Mouse (Mus musculus): Measurements from ENCODE around the gene Rnf144b.

The Rnf144b gene

DNA sequence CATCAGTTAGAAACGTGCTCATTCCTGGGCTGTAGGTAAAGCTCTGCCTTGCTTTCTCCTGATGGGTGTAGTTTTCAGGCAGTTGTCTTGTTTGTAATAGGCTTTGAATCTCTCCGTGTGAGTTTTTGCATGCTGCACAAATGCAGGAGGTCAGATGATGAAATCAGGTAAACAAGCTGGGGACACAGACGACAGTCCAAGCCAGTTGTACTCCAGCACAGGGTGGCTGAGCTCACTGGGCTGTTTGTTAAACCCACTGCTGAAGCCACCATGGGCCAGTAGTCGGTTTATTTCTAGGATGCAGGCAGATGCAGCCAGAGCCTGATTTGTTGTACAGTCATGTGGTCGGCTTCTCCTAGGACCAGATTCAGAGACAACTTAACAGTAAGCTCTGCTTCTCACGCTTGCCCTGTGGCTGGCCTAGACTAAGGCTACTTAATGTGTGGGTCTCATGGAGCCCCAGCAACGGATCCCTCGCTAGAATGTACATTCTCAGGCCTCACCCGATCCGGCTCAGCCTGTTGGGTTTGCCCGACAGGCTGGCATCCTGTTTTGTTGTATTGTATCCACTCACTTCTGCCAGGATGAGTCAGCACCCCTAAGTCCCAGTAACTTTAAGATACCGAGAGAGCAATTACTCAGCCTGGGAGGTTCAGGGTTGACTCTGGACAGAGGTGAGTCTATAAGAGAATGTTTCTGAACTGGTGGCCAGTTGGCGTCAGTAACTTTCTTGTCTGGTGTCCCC, 48.5 kb downstream of the Rnf144b start:
- in situ Hi-C loops (cut with MboI; ENCODE audit: low sequenced_read_pairs): no loop called here

DNA sequence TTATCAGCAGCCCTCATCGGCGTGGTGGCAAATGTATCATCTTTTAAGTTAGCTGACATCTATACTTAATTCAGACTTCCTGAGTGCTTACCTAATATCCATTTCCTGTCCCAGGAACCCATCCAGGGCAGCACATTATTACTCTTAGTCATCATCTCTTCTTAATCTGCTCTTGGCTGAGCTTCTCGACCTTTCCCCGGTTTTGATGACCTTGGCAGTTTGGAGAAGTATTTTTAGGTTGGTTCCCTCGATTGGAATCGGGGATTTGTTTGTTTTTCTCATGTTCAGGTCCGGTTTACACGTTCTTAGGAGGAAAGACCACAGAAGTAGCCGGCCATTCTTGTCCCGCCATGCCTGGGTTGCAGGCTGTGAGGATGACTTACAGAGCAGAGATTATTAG, 50.4 kb downstream of the Rnf144b start:
- in situ Hi-C loops (cut with MboI; ENCODE audit: low sequenced_read_pairs): no loop called here

DNA sequence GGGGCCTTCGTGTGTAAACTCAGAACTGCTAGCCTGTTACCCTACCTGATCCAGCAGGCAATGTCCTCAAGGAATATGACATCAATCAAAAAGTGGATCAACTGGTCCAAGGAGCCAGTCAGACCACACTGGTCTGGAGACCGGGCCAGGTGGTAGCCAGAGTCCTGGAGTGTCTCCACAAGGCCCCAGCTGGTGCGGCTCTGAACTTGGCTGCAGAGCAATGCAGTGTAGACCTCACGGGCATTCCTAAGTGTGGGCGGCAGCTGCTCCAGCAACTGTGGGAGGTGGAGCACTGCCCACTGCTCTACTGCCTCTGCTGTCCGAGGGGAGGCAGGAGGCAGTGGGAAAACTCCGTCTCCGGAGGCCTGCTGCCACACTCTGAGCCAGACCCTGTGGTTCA, 55.7 kb downstream of the Rnf144b start:
- in situ Hi-C loops (cut with MboI; ENCODE audit: low sequenced_read_pairs): no loop called here

DNA sequence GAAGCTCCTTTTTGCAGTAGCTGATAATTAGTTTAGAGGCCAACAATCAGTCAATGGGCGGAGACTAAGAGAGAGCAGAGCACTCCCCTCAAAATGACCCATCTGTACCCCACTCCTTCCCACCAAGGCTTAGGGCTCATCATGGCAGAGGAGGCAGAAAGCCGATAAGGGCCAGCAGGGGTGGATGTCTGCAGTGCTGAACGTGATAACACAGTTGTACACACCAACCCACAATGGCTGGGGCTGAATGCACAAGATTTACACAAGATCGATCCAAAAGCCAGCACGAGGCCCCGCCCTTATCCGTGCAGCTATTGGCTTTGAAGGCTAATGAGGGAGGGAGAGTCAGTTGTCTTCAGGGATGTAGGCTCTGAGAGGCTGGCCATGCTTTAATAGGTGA, 58.3 kb downstream of the Rnf144b start:
- in situ Hi-C loops (cut with MboI; ENCODE audit: low sequenced_read_pairs): no loop called here

DNA sequence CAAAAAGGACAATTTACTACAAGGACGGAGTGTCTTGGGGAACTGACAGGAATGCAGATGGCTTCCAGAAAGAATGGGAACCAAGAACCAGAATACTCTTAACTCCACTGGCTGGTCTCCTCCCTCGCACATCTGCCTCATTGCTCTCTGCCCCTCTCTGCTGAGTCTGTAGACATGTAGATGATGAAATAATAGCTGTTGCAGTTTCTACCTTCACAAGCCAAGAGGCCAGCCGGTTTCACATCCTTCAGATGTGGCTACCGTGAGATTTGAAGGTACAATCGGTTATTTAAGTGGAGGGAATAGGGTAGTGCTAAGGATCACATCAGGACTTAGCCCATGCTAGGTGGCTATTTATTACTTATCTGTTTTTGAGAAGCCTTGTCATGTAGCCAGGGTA, 59.9 kb downstream of the Rnf144b start:
- in situ Hi-C loops (cut with MboI; ENCODE audit: low sequenced_read_pairs): no loop called here

DNA sequence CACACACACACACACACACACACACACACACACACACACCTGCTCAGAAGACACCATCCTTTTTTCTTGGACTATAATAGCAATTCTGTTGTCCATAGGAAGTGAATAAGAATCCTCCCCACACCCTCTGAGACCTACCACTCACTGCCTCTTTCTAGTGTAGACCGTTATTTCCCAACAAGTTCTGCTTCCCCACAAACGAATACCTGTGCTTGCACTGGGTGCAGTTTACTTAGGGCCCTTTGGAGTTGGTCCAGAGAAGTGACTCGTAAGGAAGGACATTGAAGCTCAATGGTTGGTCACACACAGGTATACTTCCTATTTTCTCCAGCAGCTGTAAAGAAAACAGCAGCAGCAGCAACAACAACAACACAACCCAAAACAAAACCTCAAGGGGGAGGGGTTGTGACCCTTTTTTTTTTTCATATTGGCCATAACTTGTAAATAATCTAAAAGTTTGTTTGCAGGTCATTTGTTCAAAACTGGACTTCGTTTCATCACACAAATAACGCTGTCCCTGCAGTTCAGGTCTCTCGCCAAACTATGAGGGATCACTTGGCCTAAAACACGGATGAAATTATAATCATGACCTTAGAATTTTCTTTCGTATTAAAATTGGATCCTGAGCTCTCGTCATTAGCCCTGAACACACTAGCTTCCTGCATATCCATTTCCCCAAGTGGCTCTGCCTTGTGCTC, 60.7 kb downstream of the Rnf144b start:
- in situ Hi-C loops (cut with MboI; ENCODE audit: low sequenced_read_pairs): no loop called here

DNA sequence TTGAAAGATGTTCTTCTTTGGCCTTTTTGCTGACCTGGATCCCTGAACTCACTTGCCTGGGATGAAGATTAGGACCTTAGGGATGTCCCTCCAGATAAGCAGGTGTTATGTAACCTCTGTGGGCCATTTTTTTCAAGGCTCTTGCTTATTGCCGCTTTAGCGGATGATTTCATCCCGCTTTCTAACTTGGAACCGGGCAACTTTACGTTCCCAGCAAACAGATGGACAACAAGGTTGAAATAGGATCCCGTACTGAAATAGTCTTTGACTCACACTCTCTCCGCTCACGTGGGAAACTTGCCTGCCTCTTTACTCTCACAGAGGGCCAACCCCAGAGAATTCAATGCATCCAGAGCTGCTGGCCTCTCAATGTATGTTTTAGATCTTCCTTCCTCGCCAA, 61.3 kb downstream of the Rnf144b start:
- in situ Hi-C loops (cut with MboI; ENCODE audit: low sequenced_read_pairs): no loop called here

DNA sequence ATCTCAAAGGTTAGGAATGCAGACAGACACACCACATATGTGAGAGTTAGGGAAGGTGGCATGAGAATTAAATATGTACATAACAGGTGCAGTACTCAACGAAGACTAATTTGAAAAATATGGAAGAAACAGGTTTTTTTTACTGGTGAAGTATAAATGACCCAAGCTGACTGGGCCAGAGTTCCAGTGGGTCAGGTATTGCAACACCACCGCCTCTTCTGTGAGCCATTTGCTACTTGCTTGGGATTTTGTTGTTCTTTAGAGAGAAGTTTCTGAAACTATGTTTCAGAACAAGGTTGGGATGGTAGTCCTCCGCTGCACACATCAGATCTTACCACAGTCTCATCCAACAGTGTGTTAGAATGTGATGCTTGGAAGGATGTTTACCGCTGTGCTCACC, 65.4 kb downstream of the Rnf144b start:
- in situ Hi-C loops (cut with MboI; ENCODE audit: low sequenced_read_pairs): no loop called here

DNA sequence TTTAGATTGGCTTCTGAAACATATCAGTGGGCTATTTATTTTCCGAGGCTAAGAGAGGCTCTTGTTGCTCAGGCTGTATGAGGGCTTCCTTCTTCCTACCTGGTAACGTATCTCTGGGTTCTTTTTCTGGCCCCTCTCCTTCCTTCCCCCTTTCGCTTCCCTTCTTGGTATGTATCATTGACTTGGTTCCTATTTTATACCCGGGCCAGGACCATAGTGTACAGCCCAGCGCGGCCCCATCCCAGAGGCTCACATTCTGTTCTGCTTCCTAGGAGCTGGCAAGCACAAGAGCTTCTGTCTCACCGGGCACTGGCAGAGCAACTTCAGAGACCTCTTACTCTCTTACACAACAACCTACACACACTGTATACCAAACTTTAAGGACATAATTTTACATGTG, 67.5 kb downstream of the Rnf144b start:
- in situ Hi-C loops (cut with MboI; ENCODE audit: low sequenced_read_pairs): no loop called here

DNA sequence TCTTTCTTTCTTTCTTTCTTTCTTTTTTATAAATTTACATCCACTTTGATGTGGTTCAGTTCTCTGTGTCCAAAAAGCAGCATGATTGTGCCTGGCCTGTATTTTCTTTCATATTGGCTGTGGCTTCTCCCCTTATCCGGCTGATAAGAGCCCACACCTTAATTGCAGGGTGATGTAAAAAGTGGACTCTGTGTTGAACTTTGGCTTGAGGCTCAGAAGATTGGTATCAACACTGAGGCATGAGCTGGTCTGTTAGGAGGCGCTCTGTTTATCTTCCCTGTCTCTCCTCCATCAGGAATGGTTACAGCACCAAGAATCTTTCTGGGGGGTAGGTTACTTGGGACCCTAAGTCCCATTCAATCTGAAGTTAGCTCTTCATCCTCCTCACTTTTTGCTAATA, 69.7 kb downstream of the Rnf144b start:
- in situ Hi-C loops (cut with MboI; ENCODE audit: low sequenced_read_pairs): no loop called here

DNA sequence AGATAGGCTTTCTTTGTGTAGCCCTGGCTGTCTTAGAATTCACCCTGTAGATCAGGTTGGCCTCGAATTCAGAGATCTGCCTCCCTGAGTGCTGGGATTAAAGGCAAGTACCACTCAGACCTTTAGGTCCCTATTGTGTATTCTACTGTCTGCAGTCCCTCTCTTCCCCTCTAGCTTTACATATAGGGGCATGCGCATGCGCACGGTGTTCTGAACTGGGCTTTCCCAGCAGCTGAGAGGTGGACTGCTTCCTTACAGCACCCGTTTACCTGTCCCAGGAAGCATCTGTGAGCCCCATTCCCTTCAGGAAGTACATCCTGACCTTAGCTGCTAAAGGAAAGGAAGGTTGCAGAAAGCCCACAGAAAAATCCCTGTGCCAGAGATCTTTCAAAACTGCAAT, 70.3 kb downstream of the Rnf144b start:
- in situ Hi-C loops (cut with MboI; ENCODE audit: low sequenced_read_pairs): no loop called here

DNA sequence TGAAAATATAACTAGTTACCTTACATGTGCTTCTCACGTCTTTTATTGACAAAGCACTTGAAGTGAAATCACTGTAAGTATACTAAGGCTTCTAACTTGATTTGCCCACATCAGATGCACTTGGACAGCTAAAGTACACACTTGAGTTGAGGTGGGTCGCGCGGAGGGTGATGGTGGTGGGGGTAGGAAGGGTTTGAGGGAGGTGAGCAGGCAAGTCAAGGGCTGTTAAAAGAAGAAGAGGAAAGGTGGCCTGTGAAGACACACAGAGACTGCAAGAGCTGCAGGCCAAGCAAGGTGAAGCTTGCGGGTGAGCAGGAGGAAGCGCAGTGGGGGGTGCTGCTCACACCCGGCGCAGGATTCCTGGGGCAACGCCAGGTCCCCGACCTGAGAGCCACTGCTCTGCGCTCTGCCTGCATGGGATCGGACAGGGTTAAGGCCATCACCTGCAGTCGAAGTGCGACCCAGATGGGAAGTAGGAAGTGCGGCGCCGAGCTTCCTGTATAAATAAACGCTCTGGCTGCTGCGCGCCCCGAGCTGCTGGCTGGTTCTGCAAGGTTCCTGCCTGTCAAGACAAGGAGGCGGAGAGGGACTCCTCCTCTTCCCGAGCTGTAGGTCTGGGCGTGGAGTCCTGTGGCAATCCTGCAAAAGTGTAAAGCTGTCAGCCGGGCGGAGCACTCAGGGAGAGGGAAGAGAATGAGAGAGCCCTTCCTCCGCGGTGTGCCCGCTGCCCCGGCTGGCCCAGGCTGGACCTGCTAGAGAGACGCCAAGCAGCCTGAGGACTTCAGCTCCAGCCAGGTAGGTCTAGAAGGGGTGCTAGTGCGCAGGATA, 71.1 kb downstream of the Rnf144b start:
- in situ Hi-C loops (cut with MboI; ENCODE audit: low sequenced_read_pairs): no loop called here

DNA sequence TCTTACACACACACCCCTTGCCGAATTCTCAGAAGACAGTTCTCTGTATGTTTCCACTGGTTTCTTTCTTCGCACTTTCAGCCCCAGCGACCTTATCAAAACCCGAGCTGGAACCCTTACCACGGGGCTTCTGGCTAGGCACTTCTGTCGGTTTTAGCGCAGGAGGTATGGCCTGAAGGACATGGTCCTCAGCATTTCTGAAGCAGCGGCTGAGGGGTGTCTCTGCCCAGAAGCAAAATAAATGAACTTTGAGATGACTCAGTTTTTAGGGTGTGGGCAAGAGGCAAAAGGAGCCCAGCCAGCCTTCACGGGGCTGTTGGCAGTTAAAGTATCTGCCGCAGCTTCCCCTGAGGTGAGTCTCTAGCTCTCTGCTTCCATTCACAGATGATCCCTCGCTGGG, 72.2 kb downstream of the Rnf144b start:
- in situ Hi-C loops (cut with MboI; ENCODE audit: low sequenced_read_pairs): no loop called here

DNA sequence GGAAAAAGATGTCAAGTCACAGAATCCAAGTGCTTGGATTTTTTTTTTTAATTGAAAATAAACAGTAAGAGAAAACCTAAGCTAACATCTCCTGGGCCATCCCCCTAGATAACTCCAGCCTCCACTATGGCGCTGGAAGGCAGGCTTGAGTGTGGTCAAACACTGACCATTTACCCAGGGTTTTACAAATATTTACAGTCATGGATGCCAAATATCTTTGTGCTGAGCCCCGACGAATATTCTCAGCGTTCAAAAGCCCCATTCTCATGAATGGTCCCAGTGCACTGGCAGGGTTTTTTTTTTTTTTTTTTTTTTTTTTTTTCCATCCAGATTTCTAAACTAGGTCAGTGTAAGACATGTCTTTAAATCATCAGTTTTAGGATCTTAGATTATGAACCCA, 73.0 kb downstream of the Rnf144b start:
- in situ Hi-C loops (cut with MboI; ENCODE audit: low sequenced_read_pairs): no loop called here

DNA sequence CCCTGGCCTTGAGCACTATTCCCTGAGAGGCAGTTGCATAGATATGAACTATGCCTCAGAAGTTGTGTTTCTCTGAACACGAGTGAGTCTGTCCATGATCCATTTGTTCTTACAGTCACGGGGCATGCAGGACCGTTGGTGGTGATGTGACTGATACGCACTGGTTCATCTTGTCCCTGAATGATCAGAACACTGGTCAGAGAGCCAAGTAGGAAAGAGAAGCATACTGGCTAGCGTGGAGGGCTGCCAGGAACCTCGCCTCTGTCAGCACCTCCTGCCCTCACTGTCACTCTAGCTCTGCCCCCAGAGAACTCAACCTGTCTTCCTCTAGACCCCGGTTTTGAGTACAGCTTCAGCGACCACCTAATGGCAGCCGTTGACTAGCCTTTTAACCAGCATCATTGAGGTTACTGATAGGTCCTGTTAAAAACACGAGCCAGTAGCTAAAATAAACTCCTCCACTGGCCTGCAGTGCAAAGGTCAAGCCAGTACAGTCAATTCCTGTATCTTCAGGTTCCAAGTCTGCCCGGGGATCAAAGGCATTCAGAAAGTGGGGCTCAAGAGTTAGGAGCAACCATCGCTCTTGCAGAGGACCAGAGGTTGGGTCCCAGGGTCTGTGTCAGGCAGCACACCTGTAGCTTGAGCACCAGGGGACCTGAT, 77.7 kb downstream of the Rnf144b start:
- in situ Hi-C loops (cut with MboI; ENCODE audit: low sequenced_read_pairs): no loop called here

DNA sequence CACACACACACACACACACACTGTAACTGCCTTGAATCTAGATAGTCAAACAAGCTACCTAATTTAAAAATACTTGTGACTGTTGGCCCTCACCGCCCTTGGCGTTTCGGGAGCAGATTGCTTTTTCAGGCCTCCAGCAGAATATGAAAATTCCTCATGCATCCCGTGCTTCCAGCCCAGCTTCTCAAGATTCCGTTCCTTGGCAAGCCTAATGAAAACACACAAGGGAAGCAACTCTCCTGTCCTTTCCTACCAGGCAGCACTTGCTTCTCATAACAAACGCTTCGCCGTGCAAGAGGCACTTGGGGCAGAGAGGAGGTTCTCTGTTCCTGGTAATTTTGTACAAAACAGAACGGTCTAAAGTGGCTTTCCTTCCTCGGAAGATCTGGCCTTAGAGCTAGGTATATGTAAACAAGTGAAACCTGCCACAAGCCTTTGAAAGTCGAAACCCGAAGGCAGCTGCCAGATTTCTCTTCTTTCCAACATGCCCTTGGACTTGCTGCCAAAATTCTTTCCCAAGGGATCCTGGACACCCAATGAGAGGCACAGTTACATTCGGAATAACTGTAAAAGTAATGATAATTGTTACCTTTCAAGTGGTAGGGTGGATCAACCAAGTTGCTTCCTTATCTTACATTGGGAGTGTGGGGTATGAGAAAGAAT, 79.6 kb downstream of the Rnf144b start:
- in situ Hi-C loops (cut with MboI; ENCODE audit: low sequenced_read_pairs): no loop called here

DNA sequence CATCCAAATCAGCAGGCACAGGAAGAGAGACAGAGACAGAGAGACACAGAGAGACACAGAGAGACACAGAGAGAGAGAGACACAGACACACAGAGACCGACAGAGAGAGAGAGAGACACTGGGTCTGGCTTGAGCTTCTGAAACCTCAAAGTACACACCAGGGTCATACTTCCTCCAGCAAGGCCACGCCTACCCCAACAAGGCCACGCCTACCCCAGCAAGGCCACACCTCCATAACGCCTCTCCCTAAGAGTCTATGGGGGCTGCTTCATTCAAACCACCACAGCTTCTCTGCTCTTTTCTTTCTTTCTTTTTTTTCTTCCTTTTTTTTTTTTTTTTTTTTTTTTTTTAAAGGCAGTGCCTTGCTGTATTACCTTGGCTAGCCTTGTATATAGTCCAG, 88.0 kb downstream of the Rnf144b start:
- in situ Hi-C loops (cut with MboI; ENCODE audit: low sequenced_read_pairs): no loop called here

DNA sequence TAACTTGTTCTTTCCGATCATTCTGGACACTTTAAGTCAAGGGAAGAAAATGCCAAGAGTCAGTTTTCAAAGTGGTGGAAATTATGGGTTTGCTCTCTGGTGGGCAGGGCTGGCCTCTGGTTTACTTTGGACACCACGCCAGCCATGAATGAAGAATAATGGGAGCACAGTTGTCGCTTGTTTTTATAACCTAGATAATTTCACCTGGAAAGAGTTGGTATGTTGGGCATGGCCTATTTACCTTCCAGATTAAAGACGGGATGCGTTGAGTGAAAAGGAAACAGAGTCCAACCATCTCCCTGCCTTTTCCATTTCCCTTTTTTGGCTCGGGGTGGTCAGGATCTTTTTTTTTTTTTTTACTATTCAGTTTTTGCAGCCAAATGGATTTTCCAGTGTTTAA, 88.5 kb downstream of the Rnf144b start:
- in situ Hi-C loops (cut with MboI; ENCODE audit: low sequenced_read_pairs): no loop called here

DNA sequence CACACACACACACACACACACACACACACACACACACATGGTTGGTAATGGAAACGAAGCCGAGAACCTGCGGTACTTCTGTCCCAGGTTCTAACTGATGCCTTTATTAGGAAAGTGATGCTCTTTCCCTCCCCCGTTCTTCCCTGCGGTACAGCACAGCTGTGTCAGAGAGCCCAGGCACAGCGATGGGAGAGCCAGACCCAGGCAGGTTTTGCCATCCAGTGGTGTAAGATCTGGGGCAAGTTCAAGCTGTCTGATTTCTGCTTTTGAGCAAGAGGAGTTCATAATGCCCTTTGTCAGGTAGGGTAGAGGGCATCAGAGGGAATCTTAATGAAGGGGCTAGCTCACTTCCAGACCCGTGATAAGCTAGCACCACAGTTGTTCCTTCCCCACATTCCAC, 89.1 kb downstream of the Rnf144b start:
- in situ Hi-C loops (cut with MboI; ENCODE audit: low sequenced_read_pairs): no loop called here

DNA sequence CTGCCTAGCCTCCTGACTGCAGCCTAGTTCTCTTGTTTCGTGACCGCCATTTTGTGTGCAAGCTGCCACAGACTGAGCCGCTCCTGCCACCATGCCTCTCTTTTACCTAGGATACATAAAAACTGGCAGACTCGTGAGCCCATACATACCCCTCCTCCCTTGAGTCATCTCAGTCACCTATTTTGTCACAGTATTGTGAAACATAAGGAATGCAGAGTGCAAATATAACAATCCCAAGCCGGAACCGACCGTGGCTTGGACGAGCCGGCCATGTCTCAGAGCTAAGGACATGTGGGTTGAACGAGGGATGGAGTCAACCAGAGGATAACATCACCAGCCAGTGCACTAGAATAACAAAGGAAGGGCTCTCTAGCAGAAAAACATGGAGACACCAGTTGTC, 91.4 kb downstream of the Rnf144b start:
- in situ Hi-C loops (cut with MboI; ENCODE audit: low sequenced_read_pairs): no loop called here

DNA sequence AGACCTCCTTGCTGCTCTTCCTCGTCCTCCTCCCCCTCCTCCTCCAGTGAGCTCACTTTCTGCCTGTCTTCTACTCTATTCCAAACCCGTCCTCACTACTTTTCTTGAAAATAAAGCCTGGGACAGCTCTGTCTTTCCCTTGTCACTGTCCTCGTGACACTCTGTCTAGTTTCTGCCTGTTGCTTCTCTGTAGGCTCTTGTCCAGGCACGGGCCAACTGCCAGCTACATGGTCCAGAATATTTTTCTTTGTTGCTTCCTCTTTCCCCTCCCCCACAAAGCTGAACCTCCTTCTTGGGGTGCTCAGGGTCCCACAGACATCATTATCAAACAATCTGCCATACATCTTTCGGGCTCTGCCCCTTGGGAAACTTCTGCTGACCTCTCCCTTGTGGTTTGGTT, 92.4 kb downstream of the Rnf144b start:
- in situ Hi-C loops (cut with MboI; ENCODE audit: low sequenced_read_pairs): no loop called here

All from CH12F3 (cell line).